Mouse (Mus musculus) layer of hippocampus, postnatal 36 days (tissue): Measurements from ENCODE around the gene Zim1. TPM values are rescaled to one million over a fixed set of nuclear protein-coding genes. Genes with fewer than 3 reads are reported as not detected.

ENCODE experiments used
- DNase-seq, 2 experiments: peaks; one replicate each; pipeline ENCODE4 v3.0.0; 2022
- total RNA-seq, 2 experiments: library from RNA; stranded (reverse); gene quantifications; 2 replicates each; pipeline ENCODE4 v1.2.3; 2021

Zim1 gene
- total RNA-seq, 2 experiments from 2014 or later, result 8.9 to 10.5 TPM

GRCm38 (mm10) chr7:6650526-6650925 is 45.7 kb downstream of the Zim1 start:
- DNase-seq, result no peak

GRCm38 (mm10) chr7:6645821-6646220 is 50.4 kb downstream of the Zim1 start:
- DNase-seq, result no peak

DNA sequence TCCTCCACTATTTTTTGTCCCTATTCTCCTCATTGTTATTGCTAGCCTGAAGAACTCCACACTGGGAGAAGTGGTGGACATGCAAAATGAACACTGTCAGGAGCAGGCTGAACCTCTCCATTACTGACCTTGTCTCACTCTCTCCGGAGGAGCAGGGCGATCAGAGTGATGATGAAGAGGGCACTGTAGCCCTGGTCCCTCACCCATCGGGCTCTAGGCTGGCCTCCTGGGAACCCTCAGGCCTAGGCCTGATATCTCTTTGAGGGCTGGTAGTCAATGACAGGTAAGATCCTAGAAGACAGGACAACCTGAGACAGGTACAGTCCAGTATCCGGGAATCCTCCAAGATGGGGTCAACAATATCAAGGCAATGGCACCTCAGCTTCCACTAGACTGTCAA is 58.2 kb downstream of the Zim1 start:
- no peak for DNase-seq

DNA sequence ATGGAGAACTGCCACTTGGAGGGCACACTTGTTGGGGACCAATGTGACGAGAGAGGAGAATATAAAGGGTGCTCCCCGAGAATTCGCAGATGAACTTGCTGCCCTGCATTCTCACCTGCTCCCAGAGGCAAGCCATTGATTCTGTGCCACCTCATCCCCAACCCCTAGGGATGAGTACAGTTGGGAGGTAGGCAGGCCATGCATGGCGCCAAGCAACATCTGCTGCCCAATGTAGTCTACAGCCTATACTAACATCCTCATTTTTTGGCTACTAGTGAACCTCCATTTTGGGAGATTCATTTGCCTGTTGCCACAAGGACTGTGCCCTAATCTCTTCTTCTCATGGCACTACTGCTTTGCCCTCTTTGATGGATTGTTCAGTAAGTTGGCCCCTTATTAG is 59.5 kb downstream of the Zim1 start:
- DNase-seq, result no peak

DNA sequence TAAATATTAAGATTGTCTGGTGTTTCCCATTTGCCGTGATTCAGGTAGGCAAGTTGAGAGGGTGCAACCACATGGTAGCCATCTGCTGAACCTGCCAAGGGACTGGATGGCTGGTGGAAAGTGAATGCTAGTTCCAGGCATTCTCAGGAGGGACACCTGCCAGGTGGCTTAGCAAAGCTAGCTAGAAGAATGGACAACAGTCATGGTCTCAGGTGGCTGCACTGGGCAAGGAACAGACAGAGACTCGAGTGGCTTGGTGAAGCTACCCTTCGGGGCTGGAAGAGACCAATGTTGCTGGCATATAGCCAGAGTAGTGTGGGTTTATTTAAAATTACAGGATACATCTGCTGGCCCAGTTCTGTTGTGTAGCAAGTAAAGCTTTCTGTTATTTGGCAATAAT is 60.4 kb downstream of the Zim1 start:
- no peak for DNase-seq

Other genes with a start within 250 kb of the Zim1 start
- gene Olfr1336, start 240.3 kb downstream of the Zim1 start, total RNA-seq, result under 1 TPM; 0.08 to 0.12 TPM
- not detected for gene Olfr1346, start 229.3 kb downstream of the Zim1 start, total RNA-seq
- not detected for gene Olfr5, start 209.5 kb downstream of the Zim1 start, total RNA-seq
- gene Olfr1347, start 196.7 kb downstream of the Zim1 start, total RNA-seq, result not detected
- not detected for gene Olfr1348, start 187.7 kb downstream of the Zim1 start, total RNA-seq
- gene Olfr1349, start 173.5 kb downstream of the Zim1 start, total RNA-seq, result not detected
- gene Olfr1350, start 131.6 kb downstream of the Zim1 start, total RNA-seq, result not detected
- 100 to 1,000 TPM; 178 to 188 TPM for gene Peg3, start 34.0 kb upstream of the Zim1 start, total RNA-seq
- 10 to 100 TPM; 29.4 to 32.9 TPM for gene Usp29, start 34.1 kb upstream of the Zim1 start, total RNA-seq